Comparison of ENCODE assay signal across 10 mouse cellular contexts in genomic region chr12:110416244-110416643, GRCm38 (mm10). TPM values are rescaled to one million over a fixed set of nuclear protein-coding genes. Genes with fewer than 3 reads are reported as not detected.
DNase-seq lines count a peak whose midpoint lies in the region; ATAC-seq lines count a peak whose summit lies in the region.
"Had no signal": no experiment of that assay in that cellular context is flagged by ENCODE, and none has a peak within 500 bp of the region (broad histone marks: within the 10 kb centered on the region; RNA-seq: fewer than 3 reads in every experiment).

No protein-coding gene starts in this region.

- no peaks in the 10 kb centered on the region for H3K27me3 ChIP-seq in limb, embryonic 11.5 days (ENCODE audit: control insufficient read depth, insufficient read depth, low read length)
- H3K27me3 ChIP-seq in limb, embryonic 10.5 days (ENCODE audit: low read depth, poor library complexity, severe bottlenecking): peaks cover 16% of the 10 kb centered on the region; the same call in 1 of the 2 replicates
- H3K27me3 ChIP-seq: liver, embryonic 13.5 days had no signal

- WGBS in limb, embryonic 11.5 days: 50% methylated on average over 3 of the region's 3 CpGs
- WGBS in limb, embryonic 10.5 days: 45% methylated on average over 3 of the region's 3 CpGs

- no peaks in the 10 kb centered on the region for H3K9me3 ChIP-seq in limb, embryonic 11.5 days (ENCODE audit: control insufficient read depth, low read length)
- no peaks in the 10 kb centered on the region for H3K9me3 ChIP-seq in limb, embryonic 10.5 days (replicated peaks)
- H3K9me3 ChIP-seq: liver, embryonic 13.5 days had no signal

- peak; percentile 28 for DNase-seq in cerebellum, adult 9-10 months
- DNase-seq in cerebellum, adult 11-12 months: no peak
- DNase-seq in limb, embryonic 11.5 days (ENCODE audit: low spot score): peak; percentile 32
- DNase-seq in limb, embryonic 10.5 days (ENCODE audit: low spot score): no peak
- DNase-seq in retina, postnatal 1 day: peak; percentile 39
- DNase-seq in urinary bladder, adult 18-20 months (ENCODE audit: low spot score in 2 of 2): no peak
- no peak for DNase-seq in right cerebral cortex, postnatal 14 days
- DNase-seq: liver, embryonic 13.5 days had no signal

- H3K4me1 ChIP-seq in limb, embryonic 11.5 days (ENCODE audit: control insufficient read depth, insufficient read depth, low read length): no peaks in the 10 kb centered on the region
- peaks cover 6% of the 10 kb centered on the region for H3K4me1 ChIP-seq in limb, embryonic 10.5 days

- ATAC-seq in limb, embryonic 11.5 days (ENCODE audit: insufficient number of reproducible peaks, low FRiP score, low TSS enrichment, low read depth): no peak
- peak; percentile 34; the same call in 1 of the 2 replicates for ATAC-seq in granulocyte monocyte progenitor cell, adult 5-6 weeks (replicated peaks; ENCODE audit: poor library complexity, severe bottlenecking)

- H3K27ac ChIP-seq in limb, embryonic 11.5 days (replicated peaks; ENCODE audit: low read depth, low read length): no peak overlapping the region
- no peak overlapping the region for H3K27ac ChIP-seq in limb, embryonic 10.5 days
- H3K27ac ChIP-seq: liver, embryonic 13.5 days had no signal

- no peak overlapping the region for H3K4me2 ChIP-seq in limb, embryonic 11.5 days (ENCODE audit: low read depth, severe bottlenecking)

- H3K36me3 ChIP-seq in limb, embryonic 11.5 days (ENCODE audit: control insufficient read depth, insufficient read depth, low read length): no peaks in the 10 kb centered on the region
- H3K36me3 ChIP-seq in limb, embryonic 10.5 days: no peaks in the 10 kb centered on the region
- H3K36me3 ChIP-seq: liver, embryonic 13.5 days had no signal

- no peak overlapping the region for H3K9ac ChIP-seq in limb, embryonic 11.5 days (ENCODE audit: low read length)
- H3K9ac ChIP-seq: liver, embryonic 13.5 days had no signal

- H3K4me3 ChIP-seq in limb, embryonic 11.5 days (ENCODE audit: low read depth, low read length): no peak overlapping the region
- H3K4me3 ChIP-seq in limb, embryonic 10.5 days: no peak overlapping the region
- H3K4me3 ChIP-seq: erythroblast, embryonic 14.5 days; liver, embryonic 13.5 days had no signal

RNA-seq across cellular contexts. Expression of gene Ppp2r5c, which starts 30.7 kb away (rescaled TPM):
- polyA plus RNA-seq in limb, embryonic 11.5 days (2014; fragmentation: Nextera tagmentation; extraction: Ambion mirVana): 156 and 158 TPM in 2 replicates
- polyA plus RNA-seq in limb, embryonic 10.5 days (2016; fragmentation: Nextera tagmentation; extraction: Ambion mirVana): 136 and 148 TPM in 2 replicates
- total RNA-seq in granulocyte monocyte progenitor cell, adult 5-6 weeks (2014; fragmentation: Nextera tagmentation): 106 and 113 TPM in 2 replicates
- 183 and 215 TPM in 2 replicates for total RNA-seq in granulocyte monocyte progenitor cell, adult 5-6 weeks (2017)

Comparison
In these comparisons a context has a peak if more than half of its experiments do, and no peak if none do; other contexts are left out.
1. DNase-seq: peak in cerebellum, adult 9-10 months (single experiment), limb, embryonic 11.5 days (single experiment) and retina, postnatal 1 day (single experiment); none in cerebellum, adult 11-12 months (single experiment), limb, embryonic 10.5 days (single experiment), urinary bladder, adult 18-20 months (0 of 2) and right cerebral cortex, postnatal 14 days (single experiment).